Mouse (Mus musculus) midbrain, embryonic 11.5 days (tissue): ENCODE data around the gene Dclk1. TPM values are rescaled to one million over a fixed set of nuclear protein-coding genes. Genes with fewer than 3 reads are reported as not detected.

Experiments
- ATAC-seq: fragments of 200-750 bp; cut with Nextera tagmentation; 2 replicates; pipeline ENCODE4 v1.8.0; 2017; ENCODE audit warnings: moderate TSS enrichment, moderate library complexity; ENCODE audit not compliant: low FRiP score
- DNase-seq: peaks from one replicate; pipeline ENCODE4 v3.0.0; 2015; ENCODE audit warnings: low spot score; ENCODE audit errors: missing footprints
- H3K27ac ChIP-seq: fragments of 300-500 bp; sonication (generic); 2 replicates; pipeline ENCODE4 v1.5.1; 2014; ENCODE audit warnings: low read depth, low read length
- H3K27me3 ChIP-seq: fragments of 300-500 bp; sonication (generic); 2 replicates; pipeline ENCODE4 v1.6.1; 2014; ENCODE audit warnings: mild to moderate bottlenecking, low read length, moderate library complexity, mixed read lengths; ENCODE audit not compliant: control insufficient read depth, insufficient read depth
- H3K36me3 ChIP-seq: fragments of 300-500 bp; sonication (generic); 2 replicates; pipeline ENCODE4 v1.6.1; 2014; ENCODE audit warnings: mild to moderate bottlenecking, low read length, moderate library complexity, mixed read lengths; ENCODE audit not compliant: control insufficient read depth, insufficient read depth
- H3K4me1 ChIP-seq: fragments of 300-500 bp; sonication (generic); 2 replicates; pipeline ENCODE4 v1.6.1; 2014; ENCODE audit warnings: low read length; ENCODE audit not compliant: control insufficient read depth, insufficient read depth
- H3K4me2 ChIP-seq: fragments of 300-500 bp; sonication (generic); 2 replicates; pipeline ENCODE4 v1.6.1; 2014; ENCODE audit warnings: mild to moderate bottlenecking, moderate library complexity
- H3K4me3 ChIP-seq: fragments of 300-500 bp; sonication (generic); 2 replicates; pipeline ENCODE4 v1.5.1; 2014; ENCODE audit warnings: low read depth, low read length
- H3K9ac ChIP-seq: fragments of 300-500 bp; sonication (generic); 2 replicates; pipeline ENCODE4 v1.6.1; 2014; ENCODE audit warnings: low read length
- H3K9me3 ChIP-seq: fragments of 300-500 bp; sonication (generic); 2 replicates; pipeline ENCODE4 v1.6.1; 2016; ENCODE audit warnings: low read length; ENCODE audit not compliant: control insufficient read depth
- WGBS: fragments of 180-500 bp; shearing (Covaris S2); extraction: QIAGEN DNeasy Blood & Tissue Kit; methylation state at CpG from one replicate; pipeline ENCODE4 v1.1.7; 2014; 5-methylcytosine and 5-hydroxymethylcytosine counted together
- polyA plus RNA-seq: library from polyadenylated mRNA; unstranded; fragments of >200 nt; fragmentation: Nextera tagmentation; extraction: Ambion mirVana; gene quantifications from 2 replicates; pipeline ENCODE4 v1.2.1, GENCODE M21; 2014

Dclk1 gene
- polyA plus RNA-seq, 1 experiment from 2014 or later: 63.2 TPM

DNA sequence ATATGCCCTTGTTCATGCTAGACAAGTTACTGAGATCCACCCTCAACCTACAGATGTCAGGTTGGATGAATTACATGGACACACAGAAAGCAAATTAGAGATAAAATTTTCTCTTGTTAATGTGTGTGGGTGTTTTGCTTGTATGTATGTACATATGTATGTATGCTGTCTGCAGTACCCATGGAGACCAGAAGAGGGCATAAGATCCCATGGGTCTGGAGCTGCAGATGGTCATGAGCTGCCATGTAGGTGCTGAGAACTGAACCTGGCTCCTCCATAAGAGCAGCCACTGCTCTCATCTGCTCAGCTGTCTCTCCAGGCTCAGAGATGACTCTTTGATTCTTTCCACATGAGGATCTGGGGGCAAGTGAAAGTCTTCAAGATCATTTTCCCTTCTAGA, 89.5 kb downstream of the Dclk1 start:
- no peak overlapping the region for H3K27ac ChIP-seq
- H3K4me3 ChIP-seq: no peak overlapping the region
- no peak overlapping the region for H3K4me2 ChIP-seq
- DNase-seq (no peak), ATAC-seq (no peak)
- H3K9me3 ChIP-seq: no peaks in the 10 kb centered on the region
- H3K9ac ChIP-seq: no peak overlapping the region
- no peaks in the 10 kb centered on the region for H3K36me3 ChIP-seq
- no peaks in the 10 kb centered on the region for H3K4me1 ChIP-seq
- no peaks in the 10 kb centered on the region for H3K27me3 ChIP-seq

DNA sequence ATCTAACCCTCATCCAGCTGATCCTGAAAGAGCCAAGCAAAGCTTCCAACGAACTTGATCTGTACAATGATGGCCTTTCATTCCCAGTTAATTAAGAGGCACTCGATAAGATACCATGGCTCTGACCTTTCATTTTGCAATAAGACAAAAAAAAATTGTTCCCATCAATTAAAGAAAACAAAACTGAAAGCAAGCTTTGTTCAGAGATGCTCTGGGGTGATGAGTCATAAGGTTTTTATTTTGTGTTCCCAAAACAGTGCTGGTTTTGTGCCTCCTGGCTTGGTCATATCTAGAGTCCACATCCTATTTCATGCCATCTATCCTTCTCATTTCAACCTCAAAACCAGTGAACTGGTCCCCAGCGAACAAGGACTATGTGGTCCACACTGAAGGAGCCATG, 91.3 kb downstream of the Dclk1 start:
- Histone ChIP-seq H3K9me3 (no peaks in the 10 kb centered on the region), H3K27me3 (no peaks in the 10 kb centered on the region), H3K36me3 (no peaks in the 10 kb centered on the region), H3K4me1 (no peaks in the 10 kb centered on the region), H3K27ac (no peak overlapping the region), H3K4me2 (no peak overlapping the region), H3K4me3 (no peak overlapping the region), H3K9ac (no peak overlapping the region)
- 84% methylated on average over 3 of the region's 3 CpGs for WGBS
- ATAC-seq: no peak
- DNase-seq: no peak

- ATAC-seq: no peak
- H3K27me3 ChIP-seq: no peaks in the 10 kb centered on the region
Measured at GRCm38 (mm10) chr3:55336895-55337294, 94.7 kb downstream of the Dclk1 start.

DNA sequence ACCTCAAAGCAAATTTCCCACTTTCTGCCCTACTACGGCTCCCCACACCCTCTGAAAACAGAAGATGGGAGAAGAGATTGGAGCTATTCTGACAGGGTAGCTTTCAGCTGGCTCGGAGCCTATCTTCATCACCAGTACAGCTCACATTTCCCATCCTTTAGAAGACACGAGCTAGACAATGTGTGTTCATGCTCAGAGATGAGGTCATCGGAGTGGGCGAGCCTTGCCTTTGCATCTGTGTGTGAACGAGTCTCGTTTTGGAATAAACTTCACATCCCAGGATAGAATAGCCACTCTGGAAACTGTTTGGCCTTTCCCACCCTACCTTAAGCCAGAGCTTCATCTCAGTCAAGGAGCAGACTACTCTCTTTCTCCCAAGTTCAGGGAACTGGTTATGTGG, 95.5 kb downstream of the Dclk1 start:
- Histone ChIP-seq H3K4me1 (no peaks in the 10 kb centered on the region), H3K9me3 (no peaks in the 10 kb centered on the region), H3K36me3 (no peaks in the 10 kb centered on the region), H3K27ac (no peak overlapping the region), H3K27me3 (no peaks in the 10 kb centered on the region), H3K4me2 (no peak overlapping the region), H3K9ac (no peak overlapping the region), H3K4me3 (no peak overlapping the region)
- ATAC-seq: no peak
- 90% methylated on average over 7 of the region's 7 CpGs for WGBS
- no peak for DNase-seq

More at GRCm38 (mm10) chr3:55336895-55337294, 94.7 kb downstream of the Dclk1 start:
- Histone ChIP-seq H3K4me3 (no peak overlapping the region), H3K9ac (no peak overlapping the region), H3K36me3 (no peaks in the 10 kb centered on the region), H3K9me3 (no peaks in the 10 kb centered on the region), H3K4me1 (no peaks in the 10 kb centered on the region), H3K4me2 (no peak overlapping the region), H3K27ac (no peak overlapping the region)
- DNase-seq: no peak
- WGBS: 92% methylated on average over 11 of the region's 11 CpGs

- no peak for DNase-seq
- H3K27me3 ChIP-seq: no peaks in the 10 kb centered on the region
- no peak for ATAC-seq
- no peaks in the 10 kb centered on the region for H3K9me3 ChIP-seq
- no peak overlapping the region for H3K4me3 ChIP-seq
- H3K36me3 ChIP-seq: no peaks in the 10 kb centered on the region
- H3K4me1 ChIP-seq: peaks cover 6% of the 10 kb centered on the region; the same call in 1 of the 2 replicates
- 88% methylated on average over 4 of the region's 4 CpGs for WGBS
- no peak overlapping the region for H3K27ac ChIP-seq
- H3K9ac ChIP-seq: no peak overlapping the region
- H3K4me2 ChIP-seq: no peak overlapping the region
Measured at GRCm38 (mm10) chr3:55342445-55342844, 100.3 kb downstream of the Dclk1 start.

DNA sequence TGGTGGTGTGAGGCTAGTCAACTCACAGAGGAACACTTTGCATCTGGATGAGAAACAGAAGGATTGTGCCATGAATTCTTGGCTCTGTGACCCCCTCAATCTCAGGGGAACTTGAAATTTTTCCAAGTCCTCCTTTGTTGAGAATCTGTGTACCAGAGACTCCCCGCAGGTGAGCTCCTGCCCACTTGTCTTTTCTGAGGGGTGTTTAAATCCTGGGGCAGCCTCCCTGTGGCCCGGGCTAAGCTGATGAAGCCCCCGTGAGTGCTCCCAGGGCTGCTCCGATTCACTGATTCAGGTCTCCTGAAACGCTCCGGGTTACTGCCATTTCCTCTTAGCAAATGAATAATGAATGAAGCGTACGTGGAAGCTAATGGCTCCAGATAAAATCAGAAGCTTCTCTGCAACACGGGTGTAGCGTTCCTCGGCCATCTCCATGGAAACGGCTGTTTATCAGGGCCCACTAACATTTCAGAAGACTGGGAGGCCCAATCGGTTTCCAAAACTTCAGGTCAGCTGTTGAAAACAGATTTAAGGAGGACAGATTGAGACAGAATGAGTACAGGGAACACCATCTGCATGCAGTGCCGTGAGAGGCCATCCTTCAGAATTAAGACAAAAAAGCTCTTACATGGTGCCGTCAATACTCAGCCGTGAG, 105.3 kb downstream of the Dclk1 start:
- peak; percentile 92 for DNase-seq

DNA sequence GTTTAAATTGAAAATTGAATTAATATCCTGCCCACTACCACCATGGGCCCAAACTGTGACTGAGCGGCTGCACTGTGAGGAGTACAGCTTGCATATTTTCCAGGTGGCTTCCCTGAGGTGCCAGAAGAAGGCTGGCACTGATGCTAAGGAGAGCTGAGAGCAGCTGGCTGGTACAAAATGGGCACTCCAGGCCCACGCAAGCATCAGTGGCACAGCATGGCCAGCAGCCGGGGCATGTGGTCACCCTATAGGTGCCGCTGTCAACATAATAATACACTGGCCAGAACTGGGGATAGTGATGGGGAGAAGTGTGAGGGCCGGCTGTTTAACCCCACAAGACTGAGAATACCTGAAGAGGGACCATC, 105.8 kb downstream of the Dclk1 start:
- H3K4me3 ChIP-seq: no peak overlapping the region
- H3K9me3 ChIP-seq: no peaks in the 10 kb centered on the region
- WGBS: 86% methylated on average over 5 of the region's 5 CpGs
- H3K4me2 ChIP-seq: no peak overlapping the region; the same call in 1 of the 2 replicates
- H3K27ac ChIP-seq: peak overlapping the region; percentile 45
- DNase-seq: peak; percentile 80
- ATAC-seq: peak; percentile 10
- no peaks in the 10 kb centered on the region for H3K36me3 ChIP-seq
- H3K27me3 ChIP-seq: no peaks in the 10 kb centered on the region
- 0 out of 2 replicates have a peak overlapping the region, but pooled peaks have one; percentile 6 for H3K9ac ChIP-seq
- H3K4me1 ChIP-seq: peaks cover 35% of the 10 kb centered on the region

More for the DNA sequence above, 105.3 kb downstream of the Dclk1 start:
- no peaks in the 10 kb centered on the region for H3K36me3 ChIP-seq
- 0 out of 2 replicates have a peak overlapping the region, but pooled peaks have one; percentile 9 for H3K9ac ChIP-seq
- no peak overlapping the region for H3K4me3 ChIP-seq
- H3K9me3 ChIP-seq: no peaks in the 10 kb centered on the region
- peak overlapping the region; percentile 33 for H3K4me2 ChIP-seq
- peak overlapping the region; percentile 45 for H3K27ac ChIP-seq
- peak; percentile 73 for ATAC-seq
- 15% methylated on average over 16 of the region's 16 CpGs for WGBS
- no peaks in the 10 kb centered on the region for H3K27me3 ChIP-seq
- H3K4me1 ChIP-seq: peaks cover 33% of the 10 kb centered on the region

GRCm38 (mm10) chr3:55350194-55350593, 108.0 kb downstream of the Dclk1 start:
- 78% methylated on average over 2 of the region's 2 CpGs for WGBS
- H3K9me3 ChIP-seq: no peaks in the 10 kb centered on the region
- H3K9ac ChIP-seq: no peak overlapping the region
- DNase-seq: peak; percentile 76
- H3K4me2 ChIP-seq: no peak overlapping the region
- H3K36me3 ChIP-seq: no peaks in the 10 kb centered on the region
- H3K4me3 ChIP-seq: no peak overlapping the region
- H3K4me1 ChIP-seq: peaks cover 43% of the 10 kb centered on the region
- no peak overlapping the region for H3K27ac ChIP-seq
- ATAC-seq: no peak
- no peaks in the 10 kb centered on the region for H3K27me3 ChIP-seq

DNA sequence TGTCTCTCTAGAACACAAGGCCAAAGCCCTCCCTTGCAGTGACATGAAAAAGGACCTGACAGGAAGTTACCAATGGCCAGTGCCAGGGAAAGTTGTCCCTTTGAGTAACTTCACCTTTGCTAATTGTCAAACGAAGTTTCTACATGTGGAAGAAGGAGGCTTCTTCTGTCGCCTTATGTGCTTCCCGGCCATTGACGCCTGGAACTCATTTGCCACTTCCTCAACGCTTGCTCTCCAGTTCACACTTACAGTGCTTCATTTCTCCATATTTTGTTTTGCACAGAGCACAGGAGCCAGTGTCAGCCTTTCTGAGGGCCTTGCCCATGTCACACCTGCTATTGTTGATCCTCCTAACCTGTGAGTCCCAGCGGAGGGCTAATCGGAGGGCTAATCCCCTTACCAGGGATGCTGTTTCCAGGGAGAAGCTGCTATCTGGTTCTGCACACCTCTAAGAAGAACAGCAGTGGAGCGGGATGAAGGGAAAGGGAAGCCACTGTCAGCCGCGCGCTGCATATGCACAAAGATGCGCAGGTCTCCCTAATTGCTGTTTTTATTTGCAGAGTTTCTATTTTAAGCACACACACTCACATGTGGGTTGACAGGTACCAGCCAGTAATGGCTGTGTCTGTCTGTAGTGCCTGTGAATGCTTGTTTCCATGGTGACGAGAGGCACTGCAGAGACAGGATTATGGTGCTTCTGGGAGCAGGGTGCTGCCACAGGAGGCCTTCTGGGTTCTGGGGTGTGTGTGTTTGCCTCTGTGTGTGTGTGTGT, 109.3 kb downstream of the Dclk1 start:
- Histone ChIP-seq H3K4me3 (no peak overlapping the region), H3K4me1 (peaks cover 43% of the 10 kb centered on the region), H3K27ac (peak overlapping the region; percentile 69), H3K9me3 (no peaks in the 10 kb centered on the region), H3K4me2 (no peak overlapping the region), H3K27me3 (no peaks in the 10 kb centered on the region), H3K9ac (no peak overlapping the region), H3K36me3 (no peaks in the 10 kb centered on the region)
- ATAC-seq (peak; percentile 65; the same call in 1 of the 2 replicates), DNase-seq (peak; percentile 92)
- 44% methylated on average over 13 of the region's 13 CpGs for whole genome bisulfite sequencing
